Mouse (Mus musculus) megakaryocyte, embryonic 14.5 days (primary cell): ENCODE data around the gene Adssl1.

Experiments used
- FLI1 ChIP-seq: IDR thresholded peaks from 2 replicates; pipeline ENCODE4 v1.6.1; 2012; ENCODE audit warnings: low read length, inconsistent platforms, mixed read lengths
- GATA1 ChIP-seq: IDR thresholded peaks from 3 replicates; pipeline ENCODE4 v1.6.1; 2012; ENCODE audit warnings: mixed read lengths, low read length, inconsistent platforms, borderline replicate concordance

DNA sequence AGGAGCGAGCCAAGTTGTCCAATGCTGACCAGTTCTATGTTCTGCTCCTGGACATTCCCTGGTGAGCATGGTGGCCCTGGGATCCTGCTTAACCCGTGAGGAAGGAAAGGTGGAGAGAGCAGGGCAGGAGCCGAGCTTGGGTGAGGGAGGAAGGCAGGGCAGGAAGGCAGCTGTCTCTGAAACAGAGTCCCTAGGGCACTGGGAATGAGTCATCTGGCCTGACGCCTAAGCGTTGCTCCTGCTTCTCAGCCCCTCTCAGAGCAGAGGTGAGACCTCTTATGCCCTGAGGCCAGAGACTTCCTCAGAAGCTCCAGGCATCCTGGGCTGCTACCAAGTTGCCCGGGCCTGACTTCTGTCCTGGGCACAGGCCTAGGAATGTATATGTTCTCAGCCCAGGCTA is 12.8 kb upstream of the Adssl1 start:
- TF ChIP-seq GATA1, result no peak
- no peak for TF ChIP-seq FLI1
